ENCODE assay signal across 14 mouse cellular contexts in the genomic region with DNA sequence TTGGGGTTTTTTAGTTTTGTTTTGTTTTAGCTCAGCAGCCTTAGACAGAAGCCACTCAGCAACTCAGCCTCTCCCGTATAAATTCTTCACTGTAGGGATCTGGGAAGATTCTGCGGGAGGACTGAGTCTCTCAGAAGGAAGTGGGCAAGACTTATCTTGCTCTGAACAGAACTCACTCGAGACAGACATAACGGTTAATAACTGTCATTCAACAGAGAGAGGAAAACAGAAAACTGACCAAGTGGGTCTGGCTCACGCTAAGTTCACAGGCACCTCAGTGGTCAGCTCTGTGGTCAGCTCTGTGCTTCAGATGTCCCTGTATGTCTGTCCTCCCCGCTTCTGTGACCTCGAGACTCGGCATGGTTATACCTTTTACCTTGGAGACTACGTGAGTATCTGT. TPM values are rescaled to one million over a fixed set of nuclear protein-coding genes. Genes with fewer than 3 reads are reported as not detected.
DNase-seq lines count a peak whose midpoint lies in the region; ATAC-seq and TF ChIP-seq lines count a peak whose summit lies in the region.
"Had no signal": no experiment of that assay in that cellular context is flagged by ENCODE, and none has a peak within 500 bp of the region (broad histone marks: within the 10 kb centered on the region; RNA-seq: fewer than 3 reads in every experiment).

No protein-coding gene starts in this region.

- no peaks in the 10 kb centered on the region for H3K36me3 ChIP-seq in kidney, embryonic 16.5 days (ENCODE audit: insufficient read depth, low read length)
- no peaks in the 10 kb centered on the region for H3K36me3 ChIP-seq in liver, embryonic 15.5 days (replicated peaks)

- H3K4me3 ChIP-seq in gastrocnemius, adult 2 months: no peak overlapping the region
- no peak overlapping the region for H3K4me3 ChIP-seq in kidney, embryonic 16.5 days (ENCODE audit: low read length)
- H3K4me3 ChIP-seq in liver, embryonic 15.5 days (replicated peaks): peak overlapping the region; percentile 28
- H3K4me3 ChIP-seq: forebrain, embryonic 13.5 days had no signal

- TF ChIP-seq CTCF in gastrocnemius, adult 2 months (IDR thresholded peaks at IDR 0.05): no peak

- DNase-seq in gastrocnemius, adult 2 months: no peak
- DNase-seq in gastrocnemius, postnatal 4 days (ENCODE audit: low spot score in 2 of 2): no peak
- no peak for DNase-seq in kidney, adult 8-10 months
- no peak for DNase-seq in lung, postnatal 10 days
- DNase-seq: thymus, adult 2 months had no signal

- no peaks in the 10 kb centered on the region for H3K27me3 ChIP-seq in kidney, embryonic 16.5 days (ENCODE audit: insufficient read depth, low read length)
- no peaks in the 10 kb centered on the region for H3K27me3 ChIP-seq in liver, embryonic 15.5 days
- H3K27me3 ChIP-seq: forebrain, embryonic 13.5 days had no signal

- no peaks in the 10 kb centered on the region for H3K9me3 ChIP-seq in kidney, embryonic 16.5 days (ENCODE audit: low read length)
- H3K9me3 ChIP-seq in liver, embryonic 15.5 days (replicated peaks): no peaks in the 10 kb centered on the region
- H3K9me3 ChIP-seq: forebrain, embryonic 13.5 days had no signal

- WGBS in kidney, embryonic 16.5 days: 71% methylated on average over 9 of the region's 9 CpGs
- WGBS in liver, embryonic 15.5 days (ENCODE audit: insufficient replicate concordance): 14% methylated on average over 9 of the region's 9 CpGs

- peak overlapping the region; percentile 65; the same call in 1 of the 2 replicates for H3K27ac ChIP-seq in gastrocnemius, adult 2 months
- H3K27ac ChIP-seq in kidney, embryonic 16.5 days (ENCODE audit: low read length): peak overlapping the region; percentile 76
- peak overlapping the region; percentile 24 for H3K27ac ChIP-seq in liver, embryonic 15.5 days (replicated peaks)

- intact Hi-C loops in gastrocnemius, adult 2 months (cut with DNase I): no loop called here

- ATAC-seq in kidney, embryonic 16.5 days (ENCODE audit: low FRiP score, low TSS enrichment): no peak
- ATAC-seq in common myeloid progenitor, adult 5-6 weeks (replicated peaks; ENCODE audit: low read depth, poor library complexity, severe bottlenecking): peak; percentile 18
- ATAC-seq in liver, embryonic 15.5 days (ENCODE audit: insufficient read depth): no peak
- no peak for ATAC-seq in inflammation-experienced regulatory T-cells, adult 6 months
- ATAC-seq: forebrain, embryonic 13.5 days had no signal

- peak overlapping the region; percentile 22; the same call in 1 of the 2 replicates for H3K9ac ChIP-seq in kidney, embryonic 16.5 days (replicated peaks; ENCODE audit: low read length)
- H3K9ac ChIP-seq in liver, embryonic 15.5 days: peak overlapping the region; percentile 21; the same call in 1 of the 2 replicates
- H3K9ac ChIP-seq: forebrain, embryonic 13.5 days had no signal

- H3K4me2 ChIP-seq in kidney, embryonic 16.5 days (replicated peaks; ENCODE audit: low read depth, low read length): no peak overlapping the region
- H3K4me2 ChIP-seq in liver, embryonic 15.5 days: peak overlapping the region; percentile 60
- H3K4me2 ChIP-seq: forebrain, embryonic 13.5 days had no signal

- H3K4me1 ChIP-seq in kidney, embryonic 16.5 days (ENCODE audit: insufficient read depth, low read length): peaks cover 67% of the 10 kb centered on the region
- H3K4me1 ChIP-seq in liver, embryonic 15.5 days (replicated peaks): peaks cover 69% of the 10 kb centered on the region

RNA-seq across cellular contexts. Expression of gene Crybb3, which starts 37.9 kb away (rescaled TPM):
- 1 to 10 TPM in 1 of 2 experiments, under 1 TPM in 1; 0.79 to 1.0 TPM for total RNA-seq in gastrocnemius, adult 2 months (2021)
- 1 to 10 TPM; 1.8 to 2.0 TPM for total RNA-seq in gastrocnemius, postnatal 4 days (2021)
- 0.69 and 1.1 TPM in 2 replicates for polyA plus RNA-seq in kidney, embryonic 16.5 days (2015; fragmentation: Nextera tagmentation; extraction: Ambion mirVana)
- not detected in 2 replicates for total RNA-seq in common myeloid progenitor, adult 5-6 weeks (2017)
- polyA plus RNA-seq in liver, embryonic 15.5 days (2015; fragmentation: Nextera tagmentation; extraction: Ambion mirVana): 0.18 TPM in 1 of 2 replicates, not detected in the other
- polyA plus RNA-seq in inflammation-experienced regulatory T-cells, adult 6 months (2017; shearing (Covaris generic)): 1 to 10 TPM in 1 of 3 experiments, not detected in 2; 1.3 TPM
- polyA plus RNA-seq: C2C12 had no signal

RNA-seq across cellular contexts. Expression of gene Crybb2, which starts 49.4 kb away (rescaled TPM):
- total RNA-seq in gastrocnemius, adult 2 months (2021): not detected
- total RNA-seq in gastrocnemius, postnatal 4 days (2021): not detected
- not detected in 2 replicates for polyA plus RNA-seq in kidney, embryonic 16.5 days (2015; fragmentation: Nextera tagmentation; extraction: Ambion mirVana)
- not detected in 2 replicates for total RNA-seq in common myeloid progenitor, adult 5-6 weeks (2017)
- not detected in 2 replicates for polyA plus RNA-seq in liver, embryonic 15.5 days (2015; fragmentation: Nextera tagmentation; extraction: Ambion mirVana)
- polyA plus RNA-seq in inflammation-experienced regulatory T-cells, adult 6 months (2017; shearing (Covaris generic)): not detected
- total RNA-seq: layer of hippocampus, postnatal 10 days; liver, adult 2 months had no signal
- polyA plus RNA-seq: C2C12; forebrain, embryonic 13.5 days; gonadal fat pad, adult 2 months; liver, adult 2 months had no signal

Comparison
In these comparisons a context has a peak if more than half of its experiments do, and no peak if none do; other contexts are left out.
1. H3K27ac ChIP-seq: peak in every context shown above with its lines; median percentile 76 in kidney, embryonic 16.5 days; 65 in gastrocnemius, adult 2 months; 24 in liver, embryonic 15.5 days.